Mouse (Mus musculus) ES-Bruce4 (cell line): Measurements from ENCODE around the gene Chst8. TPM values are rescaled to one million over a fixed set of nuclear protein-coding genes. Genes with fewer than 3 reads are reported as not detected.

ENCODE experiments used
- H3K27ac ChIP-seq: 2 replicates; pipeline ENCODE4 v1.5.1; 2012; ENCODE audit warnings: low read length, inconsistent platforms; ENCODE audit not compliant: insufficient read depth
- H3K27me3 ChIP-seq: 2 replicates; pipeline ENCODE4 v1.6.1; 2012; ENCODE audit warnings: mild to moderate bottlenecking, low read length, inconsistent platforms; ENCODE audit not compliant: control insufficient read depth, poor library complexity, insufficient read depth, severe bottlenecking
- H3K36me3 ChIP-seq: 2 replicates; pipeline ENCODE4 v1.6.1; 2012; ENCODE audit warnings: inconsistent platforms, mild to moderate bottlenecking, low read length, moderate library complexity; ENCODE audit not compliant: control insufficient read depth, poor library complexity, insufficient read depth, severe bottlenecking
- H3K4me1 ChIP-seq: one replicate; pipeline ENCODE4 v1.8.1; 2011; ENCODE audit warnings: low read length; ENCODE audit not compliant: control insufficient read depth, insufficient read depth
- H3K4me3 ChIP-seq: 2 replicates; pipeline ENCODE4 v1.5.1; 2011; ENCODE audit warnings: low read depth, mild to moderate bottlenecking, low read length
- H3K9ac ChIP-seq: 2 replicates; pipeline ENCODE4 v1.6.1; 2012; ENCODE audit warnings: low read depth, mild to moderate bottlenecking, inconsistent platforms; ENCODE audit not compliant: poor library complexity, severe bottlenecking
- H3K9me3 ChIP-seq: replicated peaks from 2 replicates; pipeline ENCODE4 v1.6.1; 2012; ENCODE audit warnings: mild to moderate bottlenecking, low read length, inconsistent platforms; ENCODE audit not compliant: control insufficient read depth, poor library complexity, insufficient read depth, severe bottlenecking
- CTCF ChIP-seq: IDR thresholded peaks from one replicate; pipeline ENCODE4 v1.8.1; 2011; ENCODE audit warnings: low read depth, low read length
- EP300 ChIP-seq: IDR thresholded peaks from 2 replicates; pipeline ENCODE4 v1.6.1; 2011; ENCODE audit warnings: low read depth, low read length; ENCODE audit not compliant: insufficient read depth
- POLR2A ChIP-seq: IDR thresholded peaks from one replicate; pipeline ENCODE4 v1.8.1; 2011; ENCODE audit warnings: low read length; ENCODE audit not compliant: insufficient read depth
- polyA plus RNA-seq: library from polyadenylated mRNA; stranded (reverse); fragments of >200 nt; gene quantifications from 2 replicates; pipeline ENCODE4 v1.2.4, GENCODE M21; 2011; ENCODE audit warnings: low read depth; ENCODE audit not compliant: missing spikeins, insufficient read depth, insufficient read length

The Chst8 gene
- polyA plus RNA-seq, 1 experiment: 4.8 TPM

DNA sequence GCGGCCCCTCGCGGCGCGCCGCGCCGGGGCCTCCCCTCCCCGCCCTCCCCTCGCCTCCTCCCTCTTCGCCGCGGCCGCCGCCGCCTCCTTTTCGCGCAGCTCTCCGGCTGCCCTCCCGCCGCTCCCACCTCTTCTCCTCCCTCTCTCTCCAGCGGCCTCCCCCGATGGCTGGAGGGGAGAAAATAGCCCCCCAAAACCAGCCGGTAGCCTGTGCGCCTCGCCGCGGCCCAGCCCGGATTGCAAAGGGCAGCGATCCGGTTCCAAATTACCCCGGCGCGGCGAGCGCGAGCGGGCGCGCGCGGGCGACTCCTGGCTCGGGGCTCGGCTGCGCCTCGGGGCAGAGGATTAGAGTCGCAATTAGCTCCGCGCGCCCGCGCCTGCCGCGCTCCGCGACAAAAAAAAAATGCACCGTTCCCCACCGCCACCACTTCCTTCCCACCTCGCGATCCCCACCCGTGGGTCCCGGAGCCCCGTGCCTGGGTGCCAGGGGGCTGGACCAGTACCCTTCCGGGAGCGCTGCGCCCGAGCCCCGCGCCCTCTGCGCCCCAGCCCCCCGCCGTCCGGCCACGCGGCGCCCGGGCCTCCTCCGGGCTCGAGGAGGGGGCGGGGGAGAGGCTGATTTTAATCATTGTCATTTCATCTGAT, 157.9 kb downstream of the Chst8 start:
- Histone ChIP-seq H3K36me3 (peaks cover 4% of the 10 kb centered on the region), H3K27me3 (no peaks in the 10 kb centered on the region), H3K4me3 (peak overlapping the region; percentile 90), H3K4me1 (no peaks in the 10 kb centered on the region), H3K9ac (peak overlapping the region; percentile 94), H3K9me3 (no peaks in the 10 kb centered on the region), H3K27ac (peak overlapping the region; percentile 76)
- no peak for TF ChIP-seq CTCF

GRCm38 (mm10) chr7:34653731-34654440, 158.6 kb downstream of the Chst8 start:
- no peaks in the 10 kb centered on the region for H3K27me3 ChIP-seq
- no peaks in the 10 kb centered on the region for H3K9me3 ChIP-seq
- H3K36me3 ChIP-seq: peaks cover 4% of the 10 kb centered on the region
- H3K4me1 ChIP-seq: no peaks in the 10 kb centered on the region
- H3K4me3 ChIP-seq: peak overlapping the region; percentile 97
- TF ChIP-seq EP300: no peak
- TF ChIP-seq CTCF: no peak
- no peak overlapping the region for H3K27ac ChIP-seq
- H3K9ac ChIP-seq: peak overlapping the region; percentile 94

- TF ChIP-seq CTCF: no peak
- TF ChIP-seq EP300: no peak
- TF ChIP-seq POLR2A: no peak
- peaks cover 4% of the 10 kb centered on the region for H3K36me3 ChIP-seq
- no peak overlapping the region for H3K27ac ChIP-seq
- no peaks in the 10 kb centered on the region for H3K27me3 ChIP-seq
- peak overlapping the region; percentile 94 for H3K9ac ChIP-seq
- no peaks in the 10 kb centered on the region for H3K4me1 ChIP-seq
- peaks cover 5% of the 10 kb centered on the region; the same call in 1 of the 2 replicates for H3K9me3 ChIP-seq
- peak overlapping the region; percentile 97 for H3K4me3 ChIP-seq
Observed at GRCm38 (mm10) chr7:34652751-34653502, 159.6 kb downstream of the Chst8 start.

- no peak overlapping the region for H3K27ac ChIP-seq
- H3K36me3 ChIP-seq: peaks cover 4% of the 10 kb centered on the region
Observed at GRCm38 (mm10) chr7:34651381-34651780, 161.1 kb downstream of the Chst8 start.

GRCm38 (mm10) chr7:34647052-34647451, 165.5 kb downstream of the Chst8 start:
- H3K9ac ChIP-seq: no peak overlapping the region

More at GRCm38 (mm10) chr7:34651381-34651780, 161.1 kb downstream of the Chst8 start:
- H3K4me3 ChIP-seq: no peak overlapping the region
- 0 out of 2 replicates have a peak, but pooled peaks have one; percentile 9 for TF ChIP-seq EP300
- TF ChIP-seq POLR2A: no peak
- no peaks in the 10 kb centered on the region for H3K27me3 ChIP-seq
- H3K4me1 ChIP-seq: no peaks in the 10 kb centered on the region
- H3K9me3 ChIP-seq: peaks cover 5% of the 10 kb centered on the region; the same call in 1 of the 2 replicates
- no peak overlapping the region for H3K9ac ChIP-seq

More at GRCm38 (mm10) chr7:34647052-34647451, 165.5 kb downstream of the Chst8 start:
- Histone ChIP-seq H3K27ac (no peak overlapping the region), H3K27me3 (no peaks in the 10 kb centered on the region), H3K36me3 (peaks cover 8% of the 10 kb centered on the region), H3K9me3 (peaks cover 5% of the 10 kb centered on the region; the same call in 1 of the 2 replicates), H3K4me1 (no peaks in the 10 kb centered on the region), H3K4me3 (no peak overlapping the region)
- no peak for TF ChIP-seq CTCF
- no peak for TF ChIP-seq POLR2A
- TF ChIP-seq EP300: no peak
